Mouse (Mus musculus): ENCODE results near the gene Trpm6. TPM values are rescaled to one million over a fixed set of nuclear protein-coding genes. Genes with fewer than 3 reads are reported as not detected.

Trpm6 gene
- total and polyA plus RNA-seq, 3 experiments = 0.01 TPM; not detected in 2

GRCm38 (mm10) chr19:18872792-18873569 lies 123.2 kb downstream of the Trpm6 start:
- no peaks in the 10 kb centered on the region for H3K4me1 ChIP-seq (ENCODE audit: control insufficient read depth in 1 of 2, insufficient read depth in 2 of 2, low read length in 2 of 2)
- H3K27ac ChIP-seq (ENCODE audit: control insufficient read depth, low read depth, low read length) = no peak overlapping the region
- H3K36me3 ChIP-seq (ENCODE audit: control insufficient read depth in 1 of 2, insufficient read depth in 2 of 2, low read length in 2 of 2) = no peaks in the 10 kb centered on the region
- no peaks in the 10 kb centered on the region for H3K79me2 ChIP-seq (ENCODE audit: control insufficient read depth, insufficient read depth, low read length, poor library complexity)
- no peaks in the 10 kb centered on the region for H3K9me3 ChIP-seq (replicated peaks; ENCODE audit: insufficient read depth, low read length)
- H3K27me3 ChIP-seq (ENCODE audit: control insufficient read depth in 1 of 2, insufficient read depth in 2 of 2, low read length in 2 of 2) = no peaks in the 10 kb centered on the region
- no peak overlapping the region for H3K4me3 ChIP-seq (ENCODE audit: control insufficient read depth in 1 of 2, insufficient read depth in 1 of 2, low read depth in 2 of 2, low read length in 2 of 2)
- H3K9ac ChIP-seq (ENCODE audit: control insufficient read depth, low read depth, low read length, poor library complexity, severe bottlenecking) = no peak overlapping the region
- TF ChIP-seq RAD21 (IDR thresholded peaks at IDR 0.05; ENCODE audit: low read depth, low read length) = no peak; the same call in 1 of the 2 replicates
- TF ChIP-seq ETS1 (IDR thresholded peaks at IDR 0.05; ENCODE audit: low read depth, low read length) = no peak
- no peak for TF ChIP-seq NRF1 (IDR thresholded peaks at IDR 0.05; ENCODE audit: insufficient read depth, low read depth, low read length, poor library complexity, severe bottlenecking)
- TF ChIP-seq UBTF (IDR thresholded peaks at IDR 0.05; ENCODE audit: borderline replicate concordance, insufficient read depth, low read depth, low read length) = no peak
- no peak for TF ChIP-seq TCF12 (IDR thresholded peaks at IDR 0.05; ENCODE audit: low read depth, low read length)
- TF ChIP-seq MYC (IDR thresholded peaks at IDR 0.05; ENCODE audit: low read depth, low read length) = no peak
- TF ChIP-seq NELFE (IDR thresholded peaks at IDR 0.05; ENCODE audit: low read depth, low read length) = no peak
- TF ChIP-seq MYB (IDR thresholded peaks at IDR 0.05; ENCODE audit: low read depth, low read length) = no peak
- no peak for TF ChIP-seq CHD2 (IDR thresholded peaks at IDR 0.05; ENCODE audit: low read length)
- TF ChIP-seq BHLHE40 (IDR thresholded peaks at IDR 0.05; ENCODE audit: borderline replicate concordance, low read depth, low read length) = no peak
- TF ChIP-seq TBP (IDR thresholded peaks at IDR 0.05; ENCODE audit: low read depth, low read length) = no peak
- TF ChIP-seq MXI1 (IDR thresholded peaks at IDR 0.05; ENCODE audit: low read depth, low read length) = no peak
- DNase-seq (ENCODE audit: low read depth, low spot score) = no peak

- Histone ChIP-seq H3K27me3 (ENCODE audit: control insufficient read depth in 1 of 2, insufficient read depth in 2 of 2, low read length in 2 of 2) (no peaks in the 10 kb centered on the region), H3K9ac (ENCODE audit: control insufficient read depth, low read depth, low read length, poor library complexity, severe bottlenecking) (no peak overlapping the region), H3K4me3 (ENCODE audit: control insufficient read depth in 1 of 2, insufficient read depth in 1 of 2, low read depth in 2 of 2, low read length in 2 of 2) (no peak overlapping the region), H3K36me3 (ENCODE audit: control insufficient read depth in 1 of 2, insufficient read depth in 2 of 2, low read length in 2 of 2) (no peaks in the 10 kb centered on the region), H3K9me3 (replicated peaks; ENCODE audit: insufficient read depth, low read length) (no peaks in the 10 kb centered on the region), H3K27ac (ENCODE audit: control insufficient read depth, low read depth, low read length) (no peak overlapping the region), H3K4me1 (ENCODE audit: control insufficient read depth in 1 of 2, insufficient read depth in 2 of 2, low read length in 2 of 2) (no peaks in the 10 kb centered on the region), H3K79me2 (ENCODE audit: control insufficient read depth, insufficient read depth, low read length, poor library complexity) (no peaks in the 10 kb centered on the region)
- DNase-seq (ENCODE audit: low read depth, low spot score) = no peak
- no peak for TF ChIP-seq MXI1 (IDR thresholded peaks at IDR 0.05; ENCODE audit: low read depth, low read length)
- no peak for TF ChIP-seq E2F4 (IDR thresholded peaks at IDR 0.05; ENCODE audit: borderline replicate concordance, low read depth, low read length)
- TF ChIP-seq CHD1 (IDR thresholded peaks at IDR 0.05; ENCODE audit: low read depth, low read length) = no peak
- no peak for TF ChIP-seq NELFE (IDR thresholded peaks at IDR 0.05; ENCODE audit: low read depth, low read length)
- no peak for TF ChIP-seq SMC3 (IDR thresholded peaks at IDR 0.05; ENCODE audit: low read depth, low read length)
Observed at GRCm38 (mm10) chr19:18873709-18874644, 124.2 kb downstream of the Trpm6 start.
